Mouse (Mus musculus): Measurements from ENCODE around the gene Qrfp. TPM values are rescaled to one million over a fixed set of nuclear protein-coding genes. Genes with fewer than 3 reads are reported as not detected.

Qrfp gene
- total and polyA plus RNA-seq, 3 experiments = 0.13 TPM; not detected in 2

- TF ChIP-seq USF1 (IDR thresholded peaks at IDR 0.05; ENCODE audit: low read depth, low read length) = peak; percentile 57
Measured at GRCm38 (mm10) chr2:31785074-31785473, 25.3 kb downstream of the Qrfp start (continued).

- H3K27me3 ChIP-seq (ENCODE audit: control insufficient read depth in 1 of 2, insufficient read depth in 2 of 2, low read length in 2 of 2) = no peaks in the 10 kb centered on the region
Measured at GRCm38 (mm10) chr2:31782958-31783602, 27.3 kb downstream of the Qrfp start.

GRCm38 (mm10) chr2:31779258-31779657, 31.1 kb downstream of the Qrfp start:
- H3K27ac ChIP-seq (ENCODE audit: control insufficient read depth, low read depth, low read length) = no peak overlapping the region
- no peak for DNase-seq (ENCODE audit: low read depth, low spot score)
- no peak overlapping the region for H3K9ac ChIP-seq (ENCODE audit: control insufficient read depth, low read depth, low read length, poor library complexity, severe bottlenecking)
- H3K79me2 ChIP-seq (ENCODE audit: control insufficient read depth, insufficient read depth, low read length, poor library complexity) = no peaks in the 10 kb centered on the region
- TF ChIP-seq E2F4 (IDR thresholded peaks at IDR 0.05; ENCODE audit: borderline replicate concordance, low read depth, low read length) (no peak), MEF2A (IDR thresholded peaks at IDR 0.05; ENCODE audit: extremely low read depth, insufficient replicate concordance, low read depth, low read length, poor library complexity, severe bottlenecking) (no peak), USF2 (IDR thresholded peaks at IDR 0.05; ENCODE audit: borderline replicate concordance in 1 of 2, insufficient read depth in 1 of 2, low read depth in 1 of 2, low read length in 2 of 2) (no peak), GABPA (IDR thresholded peaks at IDR 0.05; ENCODE audit: low read depth, low read length) (no peak), MAX (IDR thresholded peaks at IDR 0.05; ENCODE audit: low read length) (no peak), UBTF (IDR thresholded peaks at IDR 0.05; ENCODE audit: borderline replicate concordance, insufficient read depth, low read depth, low read length) (no peak)
- no peaks in the 10 kb centered on the region; a peak in 2 of 4 replicates for H3K36me3 ChIP-seq (ENCODE audit: control insufficient read depth in 1 of 2, insufficient read depth in 2 of 2, low read length in 2 of 2)
- H3K27me3 ChIP-seq (ENCODE audit: control insufficient read depth in 1 of 2, insufficient read depth in 2 of 2, low read length in 2 of 2) = no peaks in the 10 kb centered on the region
- no peak overlapping the region for H3K4me3 ChIP-seq (ENCODE audit: control insufficient read depth in 1 of 2, insufficient read depth in 1 of 2, low read depth in 2 of 2, low read length in 2 of 2)
- H3K9me3 ChIP-seq (replicated peaks; ENCODE audit: insufficient read depth, low read length) = no peaks in the 10 kb centered on the region
- H3K4me1 ChIP-seq (ENCODE audit: control insufficient read depth in 1 of 2, insufficient read depth in 2 of 2, low read length in 2 of 2) = no peaks in the 10 kb centered on the region

More at GRCm38 (mm10) chr2:31782958-31783602, 27.3 kb downstream of the Qrfp start:
- no peak for DNase-seq (ENCODE audit: low read depth, low spot score)
- TF ChIP-seq MYC (IDR thresholded peaks at IDR 0.05; ENCODE audit: low read depth, low read length) (no peak), ZKSCAN1 (IDR thresholded peaks at IDR 0.05; ENCODE audit: low read depth, low read length) (no peak), MAX (IDR thresholded peaks at IDR 0.05; ENCODE audit: low read length) (no peak), RCOR1 (IDR thresholded peaks at IDR 0.05; ENCODE audit: low read depth, low read length) (no peak), POLR2AphosphoS5 (IDR thresholded peaks at IDR 0.05; ENCODE audit: borderline replicate concordance, low read depth, low read length) (no peak), NRF1 (IDR thresholded peaks at IDR 0.05; ENCODE audit: insufficient read depth, low read depth, low read length, poor library complexity, severe bottlenecking) (no peak), KAT2A (conservative IDR thresholded peaks at IDR 0.05; ENCODE audit: low read depth, low read length) (no peak), SMC3 (IDR thresholded peaks at IDR 0.05; ENCODE audit: low read depth, low read length) (peak; percentile 24; the same call in 1 of the 2 replicates), ZNF384 (IDR thresholded peaks at IDR 0.05; ENCODE audit: low read depth, low read length) (no peak), TBP (IDR thresholded peaks at IDR 0.05; ENCODE audit: low read depth, low read length) (no peak), CHD1 (IDR thresholded peaks at IDR 0.05; ENCODE audit: low read depth, low read length) (no peak), RAD21 (IDR thresholded peaks at IDR 0.05; ENCODE audit: low read depth, low read length) (0 out of 2 replicates have a peak, but pooled peaks have one; percentile 1), POLR2A (IDR thresholded peaks at IDR 0.05; ENCODE audit: control insufficient read depth in 1 of 2, insufficient read depth in 1 of 2, low read depth in 1 of 2, low read length in 2 of 2, poor library complexity in 1 of 2) (no peak), UBTF (IDR thresholded peaks at IDR 0.05; ENCODE audit: borderline replicate concordance, insufficient read depth, low read depth, low read length) (no peak), GABPA (IDR thresholded peaks at IDR 0.05; ENCODE audit: low read depth, low read length) (no peak), JUND (IDR thresholded peaks at IDR 0.05; ENCODE audit: low read depth, low read length) (no peak), GATA1 (IDR thresholded peaks at IDR 0.05; ENCODE audit: low read depth, low read length) (no peak), BHLHE40 (IDR thresholded peaks at IDR 0.05; ENCODE audit: borderline replicate concordance, low read depth, low read length) (no peak), POLR2AphosphoS2 (IDR thresholded peaks at IDR 0.05; ENCODE audit: low read length) (no peak), EP300 (IDR thresholded peaks at IDR 0.05; ENCODE audit: low read depth in 1 of 2, low read length in 2 of 2) (no peak), MAZ (IDR thresholded peaks at IDR 0.05; ENCODE audit: low read depth, low read length) (no peak), MXI1 (IDR thresholded peaks at IDR 0.05; ENCODE audit: low read depth, low read length) (no peak), CTCF (IDR thresholded peaks at IDR 0.05 in 2 of 3, conservative IDR thresholded peaks at IDR 0.05 in 1 of 3; ENCODE audit: control insufficient read depth in 1 of 3, insufficient read depth in 1 of 3, low read depth in 2 of 3, low read length in 3 of 3, poor library complexity in 1 of 3, severe bottlenecking in 1 of 3) (peak in 1 of 3 experiments; percentile 9; a peak in 1 of 6 replicates), ZMIZ1 (IDR thresholded peaks at IDR 0.05; ENCODE audit: low read depth, low read length) (no peak), TCF12 (IDR thresholded peaks at IDR 0.05; ENCODE audit: low read depth, low read length) (no peak)
- Histone ChIP-seq H3K36me3 (ENCODE audit: control insufficient read depth in 1 of 2, insufficient read depth in 2 of 2, low read length in 2 of 2) (no peaks in the 10 kb centered on the region; a peak in 2 of 4 replicates), H3K27ac (ENCODE audit: control insufficient read depth, low read depth, low read length) (no peak overlapping the region), H3K4me3 (ENCODE audit: control insufficient read depth in 1 of 2, insufficient read depth in 1 of 2, low read depth in 2 of 2, low read length in 2 of 2) (no peak overlapping the region), H3K9me3 (replicated peaks; ENCODE audit: insufficient read depth, low read length) (no peaks in the 10 kb centered on the region), H3K4me1 (ENCODE audit: control insufficient read depth in 1 of 2, insufficient read depth in 2 of 2, low read length in 2 of 2) (no peaks in the 10 kb centered on the region), H3K9ac (ENCODE audit: control insufficient read depth, low read depth, low read length, poor library complexity, severe bottlenecking) (no peak overlapping the region), H3K79me2 (ENCODE audit: control insufficient read depth, insufficient read depth, low read length, poor library complexity) (no peaks in the 10 kb centered on the region)
